Mouse (Mus musculus): ENCODE data around the gene Drosha. TPM values are rescaled to one million over a fixed set of nuclear protein-coding genes. Genes with fewer than 3 reads are reported as not detected.
"Not testable (repeated sequence)": the region's sequence is repeated elsewhere in the genome, so short reads cannot be mapped to it uniquely, and the experiment has no call there.

Drosha gene
- polyA plus RNA-seq, 1 experiment from 2014 or later, result 8.4 TPM

GRCm38 (mm10) chr15:12931481-12931880 lies 106.9 kb downstream of the Drosha start:
- Histone ChIP-seq H3K4me1 (replicated peaks; ENCODE audit: control insufficient read depth, insufficient read depth, low read length) (no peaks in the 10 kb centered on the region), H3K36me3 (ENCODE audit: control insufficient read depth, insufficient read depth) (peaks cover 20% of the 10 kb centered on the region; the same call in 1 of the 2 replicates), H3K4me3 (ENCODE audit: low read depth, low read length) (no peak overlapping the region), H3K9ac (ENCODE audit: low read depth, low read length) (no peak overlapping the region), H3K27ac (ENCODE audit: low read depth, low read length) (no peak overlapping the region), H3K4me2 (replicated peaks; ENCODE audit: low read depth) (no peak overlapping the region), H3K27me3 (replicated peaks; ENCODE audit: control insufficient read depth, insufficient read depth, low read length) (no peaks in the 10 kb centered on the region), H3K9me3 (ENCODE audit: control insufficient read depth) (no peaks in the 10 kb centered on the region)
- TF ChIP-seq CTCF (IDR thresholded peaks at IDR 0.05; ENCODE audit: low read depth), result no peak
- WGBS, result 69% methylated on average over 5 of the region's 5 CpGs
- no peak for ATAC-seq

GRCm38 (mm10) chr15:12936217-12936732 lies 111.7 kb downstream of the Drosha start:
- WGBS, result 92% methylated on average over 10 of the region's 10 CpGs
- no peak for ATAC-seq
- no peak overlapping the region for H3K9ac ChIP-seq (ENCODE audit: low read depth, low read length)
- H3K27me3 ChIP-seq (replicated peaks; ENCODE audit: control insufficient read depth, insufficient read depth, low read length), result no peaks in the 10 kb centered on the region
- H3K4me2 ChIP-seq (replicated peaks; ENCODE audit: low read depth), result no peak overlapping the region
- no peaks in the 10 kb centered on the region for H3K9me3 ChIP-seq (ENCODE audit: control insufficient read depth)
- H3K4me1 ChIP-seq (replicated peaks; ENCODE audit: control insufficient read depth, insufficient read depth, low read length), result no peaks in the 10 kb centered on the region
- 0 out of 2 replicates have a peak, but pooled peaks cover 6% of the 10 kb centered on the region for H3K36me3 ChIP-seq (ENCODE audit: control insufficient read depth, insufficient read depth)
- TF ChIP-seq CTCF (IDR thresholded peaks at IDR 0.05; ENCODE audit: low read depth), result no peak
- H3K27ac ChIP-seq (ENCODE audit: low read depth, low read length), result no peak overlapping the region
- no peak overlapping the region for H3K4me3 ChIP-seq (ENCODE audit: low read depth, low read length)

- H3K9ac ChIP-seq (ENCODE audit: low read depth, low read length); H3K27me3 ChIP-seq (replicated peaks; ENCODE audit: control insufficient read depth, insufficient read depth, low read length); H3K4me1 ChIP-seq (replicated peaks; ENCODE audit: control insufficient read depth, insufficient read depth, low read length); H3K4me2 ChIP-seq (replicated peaks; ENCODE audit: low read depth); H3K36me3 ChIP-seq (ENCODE audit: control insufficient read depth, insufficient read depth); H3K9me3 ChIP-seq (ENCODE audit: control insufficient read depth); H3K4me3 ChIP-seq (ENCODE audit: low read depth, low read length); H3K27ac ChIP-seq (ENCODE audit: low read depth, low read length); ATAC-seq: not testable (repeated sequence)
- 68% methylated on average over 3 of the region's 3 CpGs for WGBS
Observed at GRCm38 (mm10) chr15:12937326-12937725, 112.7 kb downstream of the Drosha start.

- Histone ChIP-seq H3K9me3 (ENCODE audit: control insufficient read depth) (no peaks in the 10 kb centered on the region), H3K4me1 (replicated peaks; ENCODE audit: control insufficient read depth, insufficient read depth, low read length) (no peaks in the 10 kb centered on the region), H3K4me3 (ENCODE audit: low read depth, low read length) (no peak overlapping the region), H3K4me2 (replicated peaks; ENCODE audit: low read depth) (no peak overlapping the region), H3K27me3 (replicated peaks; ENCODE audit: control insufficient read depth, insufficient read depth, low read length) (no peaks in the 10 kb centered on the region), H3K27ac (ENCODE audit: low read depth, low read length) (no peak overlapping the region), H3K9ac (ENCODE audit: low read depth, low read length) (no peak overlapping the region), H3K36me3 (ENCODE audit: control insufficient read depth, insufficient read depth) (no peaks in the 10 kb centered on the region)
- TF ChIP-seq CTCF (IDR thresholded peaks at IDR 0.05; ENCODE audit: low read depth), result no peak
- ATAC-seq, result no peak
- 75% methylated on average over 9 of the region's 9 CpGs for WGBS
Observed at GRCm38 (mm10) chr15:12941106-12941505, 116.5 kb downstream of the Drosha start.

- ATAC-seq, result no peak
- 57% methylated on average over 14 of the region's 14 CpGs for WGBS
- no peak overlapping the region for H3K27ac ChIP-seq (ENCODE audit: low read depth, low read length)
- no peak overlapping the region for H3K9ac ChIP-seq (ENCODE audit: low read depth, low read length)
- no peaks in the 10 kb centered on the region for H3K36me3 ChIP-seq (ENCODE audit: control insufficient read depth, insufficient read depth)
- H3K4me2 ChIP-seq (replicated peaks; ENCODE audit: low read depth), result no peak overlapping the region
- no peaks in the 10 kb centered on the region for H3K27me3 ChIP-seq (replicated peaks; ENCODE audit: control insufficient read depth, insufficient read depth, low read length)
- H3K9me3 ChIP-seq (ENCODE audit: control insufficient read depth), result no peaks in the 10 kb centered on the region
- H3K4me1 ChIP-seq (replicated peaks; ENCODE audit: control insufficient read depth, insufficient read depth, low read length), result no peaks in the 10 kb centered on the region
- TF ChIP-seq CTCF (IDR thresholded peaks at IDR 0.05; ENCODE audit: low read depth), result no peak
- no peak overlapping the region for H3K4me3 ChIP-seq (ENCODE audit: low read depth, low read length)
Observed at GRCm38 (mm10) chr15:12941651-12942180, 117.1 kb downstream of the Drosha start.

- 89% methylated on average over 4 of the region's 4 CpGs for WGBS
- Histone ChIP-seq H3K4me1 (replicated peaks; ENCODE audit: control insufficient read depth, insufficient read depth, low read length) (no peaks in the 10 kb centered on the region), H3K9me3 (ENCODE audit: control insufficient read depth) (no peaks in the 10 kb centered on the region), H3K4me3 (ENCODE audit: low read depth, low read length) (no peak overlapping the region), H3K27me3 (replicated peaks; ENCODE audit: control insufficient read depth, insufficient read depth, low read length) (no peaks in the 10 kb centered on the region), H3K4me2 (replicated peaks; ENCODE audit: low read depth) (no peak overlapping the region), H3K27ac (ENCODE audit: low read depth, low read length) (no peak overlapping the region), H3K36me3 (ENCODE audit: control insufficient read depth, insufficient read depth) (no peaks in the 10 kb centered on the region), H3K9ac (ENCODE audit: low read depth, low read length) (no peak overlapping the region)
- no peak for ATAC-seq
- TF ChIP-seq CTCF (IDR thresholded peaks at IDR 0.05; ENCODE audit: low read depth), result no peak
Observed at GRCm38 (mm10) chr15:12942424-12942823, 117.8 kb downstream of the Drosha start.

Data from intestine, postnatal 0 days (tissue).